Mouse (Mus musculus): ENCODE measurements around the gene Gcnt2.

GRCm38 (mm10) chr13:40868844-40869587, 9.5 kb downstream of the Gcnt2 start:
- no peak for TF ChIP-seq CTCF (IDR thresholded peaks at IDR 0.05; ENCODE audit: low read depth)
- TF ChIP-seq EP300 (IDR thresholded peaks at IDR 0.05; ENCODE audit: low read depth): no peak
